Mouse (Mus musculus) heart, adult 8-10 months (tissue): ENCODE measurements around the gene Fam151a. TPM values are rescaled to one million over a fixed set of nuclear protein-coding genes. Genes with fewer than 3 reads are reported as not detected.
"Not testable (repeated sequence)": the region's sequence is repeated elsewhere in the genome, so short reads cannot be mapped to it uniquely, and the experiment has no call there.

ENCODE experiments used
- DNase-seq: peaks from one replicate; pipeline ENCODE4 v3.0.0; 2022; ENCODE audit warnings: low spot score
- total RNA-seq, 4 experiments: library from RNA; stranded (reverse); gene quantifications; 2 replicates each; pipeline ENCODE4 v1.2.4; 2022

Gene Fam151a
- total RNA-seq, result under 1 TPM; 0.14 to 0.47 (median 0.19) TPM

DNA sequence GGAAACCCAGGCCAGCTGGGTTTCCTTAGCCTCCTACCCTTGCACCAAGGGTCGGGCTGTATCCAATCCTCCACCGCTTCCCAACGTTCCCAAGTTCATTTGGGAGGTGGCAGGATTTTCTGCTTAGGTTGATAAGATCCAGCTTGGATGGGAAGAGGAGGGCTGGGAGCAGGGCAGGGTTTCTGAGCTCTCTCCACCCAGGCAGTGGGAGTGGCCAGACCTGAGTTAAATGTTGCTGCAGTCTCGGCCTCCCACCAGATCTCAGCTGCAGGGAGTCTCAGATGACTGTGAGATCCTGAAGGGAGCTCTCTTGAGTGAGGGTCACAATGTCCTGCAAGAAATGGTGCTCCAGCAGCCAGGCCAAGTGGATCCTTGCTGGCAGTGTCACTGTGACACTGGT lies at the start of gene Fam151a:
Gene Fam151a, plus strand, starts transcription at position 254 of the 400 bp plus-strand sequence.
- DNase-seq, result no peak

DNA sequence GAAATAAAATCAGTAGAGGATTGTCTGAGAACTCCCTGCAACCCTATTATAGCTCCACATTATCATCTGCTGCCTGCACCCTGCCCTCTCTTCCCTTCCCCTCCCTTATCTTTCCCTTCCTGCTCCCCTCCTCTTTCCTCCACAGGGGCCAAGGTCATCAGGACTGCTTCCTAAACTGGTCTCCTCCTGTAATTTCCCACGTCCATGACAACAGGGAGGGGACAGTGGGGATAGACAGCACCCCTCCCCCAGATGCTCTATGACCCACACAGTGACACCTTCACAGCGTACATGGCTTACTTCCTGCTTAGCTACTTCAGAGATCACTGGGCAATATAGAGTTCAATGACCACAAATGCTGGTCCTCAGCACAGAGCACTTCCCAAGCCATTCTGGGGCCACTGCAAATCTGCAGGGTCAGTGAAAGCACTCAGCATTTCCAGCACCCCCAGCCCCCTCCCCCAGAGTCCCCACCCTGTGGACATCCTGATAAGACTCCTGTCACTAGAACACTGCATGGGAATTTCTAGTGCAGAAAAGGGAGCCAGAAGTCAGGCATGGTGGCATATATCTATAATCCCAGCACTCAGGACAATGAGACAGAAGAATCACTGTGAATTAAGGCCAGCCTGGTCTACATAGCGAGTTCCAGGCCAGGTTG lies 44.9 kb upstream of the Fam151a start:
- DNase-seq, result no peak

DNA sequence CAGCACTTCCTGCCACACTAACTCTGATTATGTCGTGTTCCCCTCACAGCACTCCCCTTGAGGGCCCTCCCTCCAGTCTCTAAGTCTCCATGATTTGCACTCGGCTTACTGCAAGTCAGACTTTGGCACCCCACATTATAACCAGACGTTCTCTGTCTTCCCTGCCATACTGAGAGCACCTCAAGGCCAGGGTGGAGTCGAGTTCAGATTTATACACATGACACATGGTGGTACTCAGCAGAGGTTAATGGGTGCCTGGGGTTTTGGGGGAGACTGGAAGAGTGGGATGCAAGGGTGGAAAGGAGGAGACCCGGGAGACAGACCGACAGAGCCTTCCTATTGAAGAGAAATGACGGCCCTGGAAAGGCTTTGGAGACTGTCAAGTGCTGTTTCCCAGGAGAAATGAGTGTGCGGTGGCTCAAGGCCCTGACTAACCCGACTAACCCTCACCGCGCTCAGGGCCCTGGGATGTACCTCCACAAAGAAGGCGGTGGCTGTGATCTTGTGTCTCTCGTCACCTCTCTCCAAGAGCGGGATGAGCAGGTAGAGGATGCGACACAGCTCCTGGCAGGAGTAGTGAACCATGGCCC lies 39.8 kb upstream of the Fam151a start:
- no peak for DNase-seq

DNA sequence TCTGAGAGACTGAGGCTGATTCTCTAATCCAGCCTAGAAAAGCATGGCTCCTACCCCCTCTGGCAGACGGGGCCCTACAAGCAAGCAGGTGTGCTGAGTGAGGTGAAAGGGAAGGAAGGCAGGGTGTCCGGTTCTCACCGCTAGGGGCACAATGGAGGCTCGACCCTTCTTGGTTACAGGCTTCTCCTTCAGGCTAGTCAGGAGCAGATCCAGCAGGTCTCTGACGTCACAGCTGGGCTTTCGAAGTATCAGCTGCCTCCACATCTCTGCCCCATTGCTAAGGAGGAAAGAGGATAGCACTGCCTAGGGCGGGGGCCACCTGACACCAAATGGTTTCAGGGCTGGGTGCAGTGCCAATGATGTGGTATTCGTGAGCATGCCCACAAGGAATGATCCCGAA lies 33.7 kb upstream of the Fam151a start:
- DNase-seq, result no peak

DNA sequence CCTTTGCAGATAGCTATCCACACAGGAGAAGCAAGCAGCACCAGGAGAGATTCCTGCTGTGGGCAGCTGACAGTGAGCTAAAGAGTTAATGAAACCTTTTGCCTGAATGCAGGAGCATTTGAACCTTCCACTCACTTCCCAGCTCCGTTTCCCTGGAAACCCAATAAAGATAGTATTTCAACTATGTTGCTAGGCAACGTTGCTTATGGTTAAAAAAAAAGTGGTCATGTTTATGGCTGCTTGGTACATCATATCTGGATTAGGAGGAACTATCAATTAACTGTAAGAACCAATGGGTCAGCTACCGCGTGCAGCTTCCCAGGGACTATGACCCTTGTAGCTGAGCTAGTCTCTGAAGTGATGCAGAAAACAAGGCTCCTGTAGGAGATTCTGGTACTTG lies 32.9 kb upstream of the Fam151a start:
- no peak for DNase-seq

DNA sequence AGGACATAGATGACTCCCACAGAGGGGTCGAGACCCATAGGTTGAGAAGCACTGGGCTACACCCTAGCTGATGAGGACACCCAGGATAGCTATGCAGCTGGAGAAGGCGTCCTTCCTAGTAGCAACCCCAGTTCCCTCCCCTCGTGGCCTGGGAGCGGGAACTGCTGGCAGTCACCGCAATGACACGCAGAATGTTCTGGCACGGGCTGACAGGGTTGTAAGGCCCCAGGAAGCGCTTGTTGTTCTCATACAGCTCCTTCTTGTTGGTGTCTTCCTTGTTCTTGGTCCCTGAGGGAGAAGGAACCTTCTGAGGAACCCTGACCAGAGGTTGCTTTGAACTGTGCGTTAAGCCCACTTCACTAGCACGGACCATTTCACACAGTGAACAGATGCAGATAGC lies 29.7 kb upstream of the Fam151a start:
- no peak for DNase-seq

DNA sequence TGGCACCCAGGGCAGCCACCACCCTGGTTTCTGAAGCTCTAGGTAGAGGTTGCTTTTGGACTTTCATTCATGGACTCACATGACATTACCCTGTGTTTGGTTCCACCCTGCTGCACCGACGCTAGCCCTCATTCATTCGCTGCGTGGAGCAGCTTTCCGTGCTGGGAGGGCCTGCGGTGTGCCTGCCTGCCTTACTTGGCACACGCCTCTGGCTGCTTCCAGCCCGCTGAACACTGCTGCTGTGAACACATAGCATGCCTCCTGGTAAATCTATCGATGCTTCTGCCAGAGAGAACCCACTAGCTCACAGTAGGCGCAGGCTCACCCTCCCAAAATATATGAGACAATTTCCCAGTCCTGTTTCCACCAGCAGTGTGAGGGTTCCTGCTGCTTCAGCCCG lies 29.3 kb upstream of the Fam151a start:
- DNase-seq, result no peak

DNA sequence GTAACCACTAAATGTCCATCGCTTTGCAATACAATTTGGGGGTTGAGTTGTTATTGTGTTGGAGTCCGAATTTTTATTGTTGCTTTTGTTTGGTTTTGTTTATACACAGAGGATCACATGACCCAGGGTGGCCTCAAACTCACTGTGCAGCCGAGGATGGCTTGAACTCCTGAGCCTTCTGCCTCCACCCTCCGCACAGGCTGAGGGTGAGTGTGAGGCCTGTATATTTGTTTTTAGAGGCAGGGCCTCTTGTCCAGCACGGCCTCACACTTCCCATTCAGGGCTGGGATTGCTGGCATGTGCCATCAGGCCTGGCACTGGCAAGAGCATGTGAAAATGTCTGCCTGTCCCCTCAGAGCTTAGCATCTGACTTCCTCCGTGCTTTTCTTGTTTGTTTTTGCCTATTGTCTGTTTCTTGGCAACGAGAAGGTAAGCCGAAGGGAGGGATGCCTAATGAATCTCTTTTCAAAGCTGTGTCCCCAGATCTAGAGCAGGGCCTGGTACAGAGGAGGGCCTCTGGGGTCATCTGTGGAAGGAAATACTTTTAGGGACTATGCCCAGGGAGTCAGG lies 28.5 kb upstream of the Fam151a start:
- DNase-seq, result no peak

DNA sequence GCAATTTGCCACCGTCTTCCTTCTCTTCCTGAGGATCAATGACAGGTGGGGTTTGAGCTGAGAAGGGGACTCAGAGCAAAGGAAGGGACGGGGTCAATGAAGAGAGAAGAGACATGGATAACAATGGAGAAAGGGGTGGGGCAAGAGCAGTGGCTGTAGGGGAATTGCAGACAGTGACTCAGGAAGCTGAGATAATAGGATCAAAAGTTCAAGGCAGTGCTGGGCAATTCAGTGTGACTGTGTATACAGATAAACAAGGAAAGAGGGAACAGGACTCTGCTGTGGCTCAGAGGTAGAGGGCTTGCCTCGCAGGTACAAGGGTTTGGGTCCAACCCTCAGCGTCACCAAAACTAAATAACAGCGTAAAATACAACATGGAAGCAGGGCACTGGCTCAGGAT lies 25.7 kb upstream of the Fam151a start:
- no peak for DNase-seq

DNA sequence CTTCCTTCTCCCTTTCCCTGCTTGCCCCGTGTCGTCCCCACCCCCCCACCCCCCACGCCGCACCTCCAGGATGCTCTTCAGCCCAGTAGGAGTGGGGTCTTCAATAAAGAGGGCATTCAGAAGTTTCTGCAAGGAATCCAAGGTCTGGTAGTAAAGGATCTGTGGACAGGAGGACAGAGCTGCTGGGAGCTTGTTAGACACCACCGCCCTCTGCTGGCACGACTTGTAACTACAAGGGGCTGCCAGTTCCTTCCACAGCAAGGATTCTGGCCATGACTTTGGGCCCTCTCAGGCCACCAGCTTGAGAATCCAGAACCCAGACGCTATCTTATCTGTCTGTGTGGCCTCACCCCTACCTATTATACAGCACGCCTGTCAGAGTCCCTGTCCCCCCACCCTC lies 25.3 kb upstream of the Fam151a start:
- peak; percentile 67 for DNase-seq

DNA sequence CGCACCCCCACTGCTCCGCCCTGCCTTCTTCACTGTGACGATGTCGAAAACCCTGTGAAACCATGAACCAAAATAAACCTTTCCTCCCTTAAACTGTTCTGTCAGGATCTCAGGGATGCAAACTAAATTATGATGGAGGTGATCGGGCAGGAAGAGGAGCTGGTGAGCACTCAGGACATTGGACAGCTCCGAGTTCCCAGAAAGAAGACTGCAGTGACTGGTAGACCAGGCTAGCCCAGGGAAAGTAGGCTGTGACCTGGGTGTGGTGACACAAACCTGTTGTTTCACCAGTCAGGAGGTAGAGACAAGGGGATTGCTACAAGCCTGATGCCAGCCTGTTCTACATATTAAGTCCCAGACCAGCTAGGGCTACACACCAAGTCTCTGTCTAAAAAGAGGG lies 20.1 kb upstream of the Fam151a start:
- no peak for DNase-seq

DNA sequence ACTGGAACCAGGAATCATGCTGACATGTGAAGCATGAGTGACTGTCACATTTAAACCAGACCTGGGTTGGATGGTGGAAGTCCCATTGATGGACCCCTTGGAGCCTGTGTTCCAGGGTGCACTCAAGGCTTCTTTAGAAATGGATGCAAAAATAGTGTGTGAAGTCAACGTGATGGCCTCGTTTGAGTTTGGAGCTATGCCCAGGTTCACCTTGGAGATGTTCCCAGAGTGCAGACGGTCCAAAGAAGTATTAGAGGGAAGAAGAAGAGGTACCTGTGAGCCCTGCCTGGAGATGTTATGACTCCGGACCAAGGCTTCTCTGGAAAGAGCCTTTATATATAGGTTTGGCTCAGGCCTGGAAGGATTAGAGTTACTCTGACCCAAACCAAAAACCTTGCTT lies 13.1 kb upstream of the Fam151a start:
- no peak for DNase-seq

DNA sequence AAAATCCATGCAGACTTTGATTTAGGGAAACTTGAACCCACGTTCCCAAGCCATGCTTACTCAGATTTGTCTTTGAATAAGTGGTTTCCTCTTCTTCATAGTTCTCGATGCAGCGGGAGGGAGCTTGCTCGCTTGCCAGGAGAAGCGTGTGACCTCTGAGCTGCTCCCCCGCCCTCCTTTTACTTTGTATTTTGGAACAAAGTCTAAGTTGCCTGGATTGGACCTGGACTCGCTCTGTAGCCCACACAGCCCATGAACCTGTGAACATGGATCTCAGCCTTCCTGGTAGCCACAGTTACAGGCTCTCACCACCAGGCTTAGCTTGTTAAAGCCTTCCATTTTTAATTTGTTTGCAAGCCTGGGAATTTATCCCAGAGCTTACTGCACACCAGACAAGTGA lies 2.9 kb upstream of the Fam151a start, which contains the start of gene Mroh7:
Gene Mroh7, minus strand, starts transcription at position 112 of the 400 bp plus-strand sequence.
- no peak for DNase-seq

DNA sequence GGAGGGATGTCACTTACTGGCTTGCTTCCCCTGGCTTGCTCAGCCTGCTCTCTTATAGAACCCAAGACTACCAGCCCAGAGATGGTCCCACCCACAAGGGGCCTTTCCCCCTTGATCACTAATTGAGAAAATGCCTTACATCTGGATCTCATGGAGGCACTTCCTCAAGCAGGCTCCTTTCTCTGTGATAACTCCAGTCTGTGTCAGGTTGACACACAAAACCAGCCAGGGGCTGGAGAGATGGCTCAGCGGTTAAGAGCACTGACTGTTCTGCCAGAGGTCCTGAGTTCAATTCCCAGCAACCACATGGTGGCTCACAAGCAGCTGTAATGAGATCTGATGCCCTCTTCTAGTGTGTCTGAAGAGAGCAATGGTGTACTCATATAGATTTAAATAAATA lies 3.2 kb downstream of the Fam151a start:
- DNase-seq, result not testable (repeated sequence)

DNA sequence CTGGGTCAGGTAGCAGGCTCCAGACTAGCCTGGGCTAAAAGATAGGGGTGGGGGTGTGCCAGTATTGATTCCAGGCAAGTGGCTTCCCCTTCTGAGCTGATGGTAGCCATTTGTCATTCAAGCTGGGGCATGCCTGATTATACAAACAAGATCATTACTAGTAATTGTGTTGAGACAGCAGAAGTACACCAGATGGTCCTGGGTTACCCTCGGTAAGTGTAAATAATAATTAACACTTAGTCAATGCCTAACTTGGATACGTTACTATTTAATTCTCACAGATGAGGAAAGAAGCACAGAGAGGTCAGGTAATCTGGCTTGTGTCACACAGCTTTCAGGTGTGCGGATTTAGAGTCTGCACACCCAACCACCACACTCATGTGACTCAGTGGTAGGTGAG lies 4.2 kb downstream of the Fam151a start:
- no peak for DNase-seq

DNA sequence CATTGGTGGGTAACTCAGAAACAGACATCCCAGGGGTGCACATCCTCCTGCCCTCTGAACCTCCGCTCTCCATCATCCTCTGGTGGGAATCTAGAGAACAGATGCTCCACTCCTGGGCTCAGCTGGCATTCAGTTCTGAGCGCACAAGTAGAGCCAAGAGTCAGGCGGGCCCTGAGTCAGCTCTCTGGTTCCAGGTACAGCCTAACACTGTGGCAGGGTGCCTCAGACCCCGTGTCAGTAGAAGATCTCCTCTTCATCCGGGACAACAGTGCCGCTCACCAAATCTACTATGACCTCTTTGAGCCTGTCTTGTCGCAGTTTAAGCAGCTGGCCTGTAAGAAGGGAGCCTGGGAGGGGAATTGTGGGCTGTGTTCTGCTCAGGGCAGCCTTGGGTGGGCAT lies 12.2 kb downstream of the Fam151a start:
- DNase-seq, result no peak

DNA sequence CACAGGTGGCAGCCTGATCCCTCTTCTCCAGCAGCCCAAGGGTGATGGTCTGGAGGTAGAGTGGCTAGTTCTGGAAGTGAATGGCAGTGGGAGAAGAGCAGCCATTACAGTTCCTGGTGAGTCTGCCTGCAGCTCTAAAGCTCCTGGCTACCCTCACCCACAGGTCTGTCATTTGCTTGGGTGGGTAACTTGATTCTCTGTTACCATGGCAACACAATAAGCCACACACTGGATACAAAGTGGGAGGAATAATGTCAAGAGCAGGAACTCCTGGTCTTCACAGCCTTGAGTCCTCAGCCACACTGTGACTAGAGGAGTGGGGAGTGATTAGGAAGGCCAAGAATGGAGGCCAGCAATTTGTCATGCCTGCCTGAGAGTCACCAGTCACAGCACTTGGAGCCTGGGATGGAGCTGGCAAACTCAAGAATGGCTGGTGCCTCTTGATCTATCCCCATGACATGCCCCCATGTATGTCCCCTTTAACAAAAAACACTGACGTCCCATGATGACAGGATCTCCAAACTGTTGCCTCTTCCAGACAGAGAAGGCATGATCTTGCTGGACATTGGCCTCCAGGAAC lies 13.4 kb downstream of the Fam151a start:
- no peak for DNase-seq

DNA sequence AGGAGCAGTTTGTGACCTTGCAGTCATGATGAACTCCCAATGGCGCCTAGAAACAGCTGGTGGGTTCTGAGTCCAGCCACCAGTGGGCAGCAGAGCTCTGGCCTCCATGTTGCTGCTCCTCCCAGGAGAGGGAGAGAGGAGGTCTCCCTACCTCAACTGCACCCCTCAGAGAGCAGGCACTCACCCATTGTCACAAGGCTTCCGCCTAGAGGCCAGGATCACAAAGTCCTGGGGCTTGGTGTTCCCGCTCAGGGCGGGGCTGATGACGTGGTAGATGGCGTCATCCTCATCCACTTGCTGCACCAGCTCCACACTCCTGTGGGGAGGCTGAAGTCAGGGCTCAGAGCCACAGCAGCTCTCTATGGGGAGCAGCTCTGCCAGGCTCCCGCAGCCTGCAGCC lies 16.0 kb downstream of the Fam151a start:
- peak; percentile 28 for DNase-seq

DNA sequence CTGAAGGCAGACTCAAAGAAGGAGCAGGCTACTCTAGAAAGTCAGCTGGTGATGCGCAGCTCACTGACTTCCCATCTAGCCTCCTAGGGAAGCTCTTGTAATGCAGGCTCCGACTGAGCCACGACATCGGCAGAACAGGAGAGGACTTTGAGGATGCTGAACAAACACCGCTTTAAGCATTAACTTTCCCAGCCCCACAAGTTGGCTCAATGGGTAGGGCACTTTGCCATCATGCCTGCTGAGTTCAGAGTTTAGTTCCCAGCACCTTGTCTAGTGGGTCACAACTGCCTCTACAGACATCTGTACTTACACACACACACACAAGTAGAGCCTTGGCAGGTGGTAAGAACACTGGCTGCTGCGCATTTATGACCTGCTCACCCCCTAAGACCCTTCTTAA lies 18.0 kb downstream of the Fam151a start:
- no peak for DNase-seq

DNA sequence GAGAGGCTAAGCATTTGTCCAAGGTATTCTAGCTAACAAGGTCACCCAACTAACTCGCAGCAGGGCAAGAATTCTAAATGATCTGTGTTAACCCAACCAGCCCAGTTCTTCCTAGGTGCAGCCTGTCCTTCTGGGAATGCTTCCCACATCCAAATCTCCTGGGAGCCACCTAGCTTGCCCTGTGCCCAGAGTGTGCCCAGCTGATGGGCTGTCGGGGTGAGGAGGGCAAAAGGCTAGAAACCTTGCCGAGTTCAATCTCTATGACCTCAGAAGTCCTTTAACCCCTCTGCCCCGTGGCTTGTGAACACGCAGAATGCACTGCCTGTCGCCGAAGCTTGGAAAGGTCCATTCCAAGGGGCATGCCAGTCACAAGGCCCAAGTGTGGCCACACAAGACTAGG lies 30.5 kb downstream of the Fam151a start:
- no peak for DNase-seq

DNA sequence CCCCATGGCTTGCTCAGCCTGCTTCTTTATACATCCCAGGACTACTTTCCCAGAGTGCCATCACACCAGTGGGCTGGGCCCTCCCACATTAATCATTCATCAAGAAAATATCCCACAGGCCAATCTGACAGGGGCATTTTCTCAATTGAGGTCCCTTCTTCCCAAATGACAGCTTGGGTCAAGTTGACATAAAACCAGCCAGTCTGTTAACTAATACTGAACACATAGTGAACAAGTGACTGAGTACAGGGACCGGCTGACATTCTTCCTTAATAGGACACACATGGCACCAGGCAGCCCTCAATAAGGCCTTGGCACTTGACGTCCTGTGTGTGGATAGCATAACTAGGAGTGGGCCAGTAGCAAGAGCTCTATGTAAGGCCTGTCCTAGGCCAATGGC lies 35.6 kb downstream of the Fam151a start:
- DNase-seq, result no peak

DNA sequence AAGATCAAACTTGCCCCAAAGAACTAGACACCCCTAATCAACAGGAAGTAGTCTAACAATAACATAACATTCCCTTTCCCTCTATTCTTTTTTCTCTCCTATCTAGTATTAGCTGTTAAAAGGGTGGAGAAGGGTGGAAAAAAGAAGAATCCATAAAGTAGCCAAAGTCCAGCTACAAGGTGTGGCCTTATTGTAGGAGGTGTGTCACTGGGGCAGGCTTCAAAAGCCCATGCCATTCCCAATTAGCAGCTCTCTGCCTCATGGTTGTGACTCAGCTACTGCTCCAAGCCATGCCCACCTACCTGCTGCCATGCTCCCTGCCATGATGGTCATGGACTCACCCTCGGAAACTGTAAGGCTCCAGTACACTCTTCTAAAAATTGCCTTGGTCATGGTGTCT lies 38.9 kb downstream of the Fam151a start:
- DNase-seq, result no peak

DNA sequence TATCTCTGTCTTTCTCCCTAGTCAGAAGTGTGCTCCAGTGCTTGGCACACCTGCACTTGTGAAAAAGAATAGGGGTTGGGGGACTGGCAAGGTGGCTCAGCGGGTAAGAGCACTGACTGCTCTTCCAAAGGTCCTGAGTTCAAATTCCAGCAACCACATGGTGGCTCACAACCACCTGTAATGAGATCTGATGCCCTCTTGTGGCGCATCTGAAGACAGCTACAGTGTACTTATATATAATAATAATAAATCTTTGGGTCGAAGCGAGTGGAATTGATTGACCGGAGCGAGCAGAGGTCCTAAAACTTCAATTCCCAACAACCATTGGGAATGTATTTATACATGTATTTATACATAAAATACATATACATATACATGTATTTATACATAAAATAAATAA lies 42.1 kb downstream of the Fam151a start:
- not testable (repeated sequence) for DNase-seq
